Comparison of ENCODE assay signal across 16 mouse cellular contexts in genomic region chr2:9401461-9401860, GRCm38 (mm10).
"Had no signal": no experiment of that assay in that cellular context is flagged by ENCODE, and none has a peak within 500 bp of the region (broad histone marks: within the 10 kb centered on the region; RNA-seq: fewer than 3 reads in every experiment).

No protein-coding gene starts in this region.

- H3K27ac ChIP-seq: neural tube, embryonic 13.5 days; neural tube, embryonic 15.5 days; stomach, embryonic 15.5 days; stomach, postnatal 0 days had no signal

- H3K9me3 ChIP-seq: neural tube, embryonic 13.5 days; neural tube, embryonic 15.5 days; stomach, embryonic 15.5 days had no signal

- H3K27me3 ChIP-seq: neural tube, embryonic 13.5 days; neural tube, embryonic 15.5 days; stomach, embryonic 15.5 days had no signal

- H3K4me2 ChIP-seq: neural tube, embryonic 13.5 days; neural tube, embryonic 15.5 days; stomach, embryonic 15.5 days had no signal

- H3K36me3 ChIP-seq: neural tube, embryonic 13.5 days; neural tube, embryonic 15.5 days; stomach, embryonic 15.5 days had no signal

- H3K9ac ChIP-seq: neural tube, embryonic 13.5 days; neural tube, embryonic 15.5 days; stomach, embryonic 15.5 days had no signal

- H3K4me1 ChIP-seq: neural tube, embryonic 13.5 days; neural tube, embryonic 15.5 days; stomach, embryonic 15.5 days had no signal

- H3K4me3 ChIP-seq: neural tube, embryonic 13.5 days; neural tube, embryonic 15.5 days; stomach, embryonic 15.5 days had no signal

- DNase-seq: retina, postnatal 1 day; right cerebral cortex, adult 18-20 months; right cerebral cortex, postnatal 14 days; right cerebral cortex, postnatal 25 days; right cerebral cortex, postnatal 4 days; spleen, adult 18-20 months; thymus, adult 18-20 months; thymus, adult 2 months; thymus, postnatal 14 days; thymus, postnatal 25 days; thymus, postnatal 36 days; thymus, postnatal 4 days had no signal
